Mouse (Mus musculus) hindbrain, embryonic 11.5 days (tissue): ENCODE measurements around the gene Srebf1. TPM values are rescaled to one million over a fixed set of nuclear protein-coding genes. Genes with fewer than 3 reads are reported as not detected.

Experiments used
- ATAC-seq: fragments of 200-750 bp; cut with Nextera tagmentation; 2 replicates; pipeline ENCODE4 v1.8.0; 2017; ENCODE audit warnings: mild to moderate bottlenecking, moderate TSS enrichment, moderate library complexity; ENCODE audit not compliant: low FRiP score
- DNase-seq: peaks from one replicate; pipeline ENCODE4 v3.0.0-alpha.2; 2015; ENCODE audit warnings: low spot score
- H3K27ac ChIP-seq: fragments of 300-500 bp; sonication (generic); 2 replicates; pipeline ENCODE4 v1.5.1; 2014; ENCODE audit warnings: mild to moderate bottlenecking, low read depth, low read length
- H3K27me3 ChIP-seq: fragments of 300-500 bp; sonication (generic); 2 replicates; pipeline ENCODE4 v1.6.1; 2014; ENCODE audit warnings: mild to moderate bottlenecking, low read length, moderate library complexity, mixed read lengths; ENCODE audit not compliant: control insufficient read depth, insufficient read depth
- H3K36me3 ChIP-seq: fragments of 300-500 bp; sonication (generic); 2 replicates; pipeline ENCODE4 v1.6.1; 2014; ENCODE audit warnings: mild to moderate bottlenecking, low read length, moderate library complexity, mixed read lengths; ENCODE audit not compliant: control insufficient read depth, insufficient read depth
- H3K4me1 ChIP-seq: fragments of 300-500 bp; sonication (generic); replicated peaks from 2 replicates; pipeline ENCODE4 v1.6.1; 2014; ENCODE audit warnings: low read length, mixed read lengths; ENCODE audit not compliant: control insufficient read depth, insufficient read depth
- H3K4me2 ChIP-seq: fragments of 300-500 bp; sonication (generic); replicated peaks from 2 replicates; pipeline ENCODE4 v1.6.1; 2014; ENCODE audit warnings: mild to moderate bottlenecking, low read depth, low read length
- H3K4me3 ChIP-seq: fragments of 300-500 bp; sonication (generic); 2 replicates; pipeline ENCODE4 v1.5.1; 2014; ENCODE audit warnings: low read depth, low read length
- H3K9ac ChIP-seq: fragments of 300-500 bp; sonication (generic); 2 replicates; pipeline ENCODE4 v1.6.1; 2014; ENCODE audit warnings: low read depth, low read length
- H3K9me3 ChIP-seq: fragments of 300-500 bp; sonication (generic); 2 replicates; pipeline ENCODE4 v1.6.1; 2016; ENCODE audit warnings: low read length; ENCODE audit not compliant: control insufficient read depth
- WGBS: fragments of 180-500 bp; shearing (Covaris S2); extraction: QIAGEN DNeasy Blood & Tissue Kit; methylation state at CpG from one replicate; pipeline ENCODE4 v1.1.7; 2014; 5-methylcytosine and 5-hydroxymethylcytosine counted together
- polyA plus RNA-seq: library from polyadenylated mRNA; unstranded; fragments of >200 nt; fragmentation: Nextera tagmentation; extraction: Ambion mirVana; gene quantifications from 2 replicates; pipeline ENCODE4 v1.2.1, GENCODE M21; 2014

Gene Srebf1
- polyA plus RNA-seq, 1 experiment from 2014 or later, result 40.4 TPM

- Histone ChIP-seq H3K9ac (peak overlapping the region; percentile 63), H3K4me3 (peak overlapping the region; percentile 49), H3K4me1 (peaks cover 27% of the 10 kb centered on the region), H3K4me2 (peak overlapping the region; percentile 78), H3K27me3 (no peaks in the 10 kb centered on the region), H3K9me3 (no peaks in the 10 kb centered on the region), H3K36me3 (peaks cover 2% of the 10 kb centered on the region; the same call in 1 of the 2 replicates), H3K27ac (peak overlapping the region; percentile 71; the same call in 1 of the 2 replicates)
- no peak for ATAC-seq
- 68% methylated on average over 4 of the region's 4 CpGs for WGBS
- no peak for DNase-seq
Observed at GRCm38 (mm10) chr11:60208712-60209111, 13.7 kb downstream of the Srebf1 start.

DNA sequence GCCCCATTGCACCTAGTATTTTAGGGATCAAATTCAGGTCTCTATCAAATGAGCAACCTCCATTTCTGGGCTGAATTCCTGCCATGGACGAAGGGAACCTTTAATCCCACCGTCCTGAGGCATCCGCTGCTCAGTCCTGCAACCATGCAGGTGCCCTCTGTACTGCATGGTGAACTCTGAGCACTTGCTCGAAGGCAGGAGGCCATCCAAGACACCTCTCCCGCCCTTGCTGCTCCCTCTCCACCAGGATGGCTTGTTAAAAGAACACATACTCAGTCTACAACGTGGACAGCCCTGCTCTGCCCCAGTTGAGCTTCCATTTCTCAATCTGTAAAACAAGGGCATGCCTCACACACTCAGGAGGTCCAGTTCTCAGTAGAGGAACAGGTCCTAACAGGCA is 14.2 kb downstream of the Srebf1 start:
- Histone ChIP-seq H3K9ac (peak overlapping the region; percentile 63), H3K27me3 (no peaks in the 10 kb centered on the region), H3K4me3 (peak overlapping the region; percentile 49), H3K27ac (peak overlapping the region; percentile 71; the same call in 1 of the 2 replicates), H3K36me3 (peaks cover 2% of the 10 kb centered on the region; the same call in 1 of the 2 replicates), H3K9me3 (no peaks in the 10 kb centered on the region), H3K4me1 (peaks cover 27% of the 10 kb centered on the region), H3K4me2 (peak overlapping the region; percentile 78)
- WGBS, result 76% methylated on average over 6 of the region's 6 CpGs
- DNase-seq, result no peak
- ATAC-seq, result no peak

GRCm38 (mm10) chr11:60206207-60206606 is 16.2 kb downstream of the Srebf1 start:
- H3K4me2 ChIP-seq, result no peak overlapping the region
- H3K9ac ChIP-seq, result no peak overlapping the region
- 78% methylated on average over 5 of the region's 5 CpGs for WGBS
- DNase-seq, result no peak
- ATAC-seq, result no peak
- H3K27me3 ChIP-seq, result no peaks in the 10 kb centered on the region
- H3K36me3 ChIP-seq, result peaks cover 7% of the 10 kb centered on the region; the same call in 1 of the 2 replicates
- H3K27ac ChIP-seq, result no peak overlapping the region
- H3K4me1 ChIP-seq, result peaks cover 27% of the 10 kb centered on the region
- no peaks in the 10 kb centered on the region for H3K9me3 ChIP-seq
- no peak overlapping the region for H3K4me3 ChIP-seq

GRCm38 (mm10) chr11:60205026-60205425 is 17.4 kb downstream of the Srebf1 start:
- peaks cover 11% of the 10 kb centered on the region; the same call in 1 of the 2 replicates for H3K36me3 ChIP-seq
- H3K4me2 ChIP-seq, result no peak overlapping the region
- H3K27ac ChIP-seq, result no peak overlapping the region
- H3K4me1 ChIP-seq, result peaks cover 20% of the 10 kb centered on the region
- WGBS, result 87% methylated on average over 11 of the region's 12 CpGs
- no peaks in the 10 kb centered on the region for H3K27me3 ChIP-seq
- no peaks in the 10 kb centered on the region for H3K9me3 ChIP-seq
- no peak overlapping the region for H3K9ac ChIP-seq
- no peak overlapping the region for H3K4me3 ChIP-seq
- DNase-seq (no peak), ATAC-seq (no peak)

- 0 out of 2 replicates have a peak, but pooled peaks cover 2% of the 10 kb centered on the region for H3K4me1 ChIP-seq
- peak overlapping the region; percentile 19; the same call in 1 of the 2 replicates for H3K9ac ChIP-seq
- WGBS, result 92% methylated on average over 26 of the region's 26 CpGs
- no peak for ATAC-seq
- no peak for DNase-seq
- H3K27me3 ChIP-seq, result no peaks in the 10 kb centered on the region
- H3K27ac ChIP-seq, result peak overlapping the region; percentile 36; the same call in 1 of the 2 replicates
- H3K4me3 ChIP-seq, result no peak overlapping the region
- H3K36me3 ChIP-seq, result peaks cover 13% of the 10 kb centered on the region; the same call in 1 of the 2 replicates
- no peak overlapping the region for H3K4me2 ChIP-seq
- no peaks in the 10 kb centered on the region for H3K9me3 ChIP-seq
Observed at GRCm38 (mm10) chr11:60202710-60203638, 19.4 kb downstream of the Srebf1 start.

GRCm38 (mm10) chr11:60200384-60200783 is 22.0 kb downstream of the Srebf1 start:
- Histone ChIP-seq H3K36me3 (peaks cover 13% of the 10 kb centered on the region; the same call in 1 of the 2 replicates), H3K27me3 (no peaks in the 10 kb centered on the region), H3K27ac (peak overlapping the region; percentile 83; the same call in 1 of the 2 replicates), H3K4me2 (no peak overlapping the region), H3K4me3 (no peak overlapping the region), H3K9ac (peak overlapping the region; percentile 45; the same call in 1 of the 2 replicates), H3K4me1 (0 out of 2 replicates have a peak, but pooled peaks cover 2% of the 10 kb centered on the region), H3K9me3 (no peaks in the 10 kb centered on the region)
- DNase-seq, result no peak
- whole genome bisulfite sequencing, result 92% methylated on average over 11 of the region's 11 CpGs
- ATAC-seq, result no peak

DNA sequence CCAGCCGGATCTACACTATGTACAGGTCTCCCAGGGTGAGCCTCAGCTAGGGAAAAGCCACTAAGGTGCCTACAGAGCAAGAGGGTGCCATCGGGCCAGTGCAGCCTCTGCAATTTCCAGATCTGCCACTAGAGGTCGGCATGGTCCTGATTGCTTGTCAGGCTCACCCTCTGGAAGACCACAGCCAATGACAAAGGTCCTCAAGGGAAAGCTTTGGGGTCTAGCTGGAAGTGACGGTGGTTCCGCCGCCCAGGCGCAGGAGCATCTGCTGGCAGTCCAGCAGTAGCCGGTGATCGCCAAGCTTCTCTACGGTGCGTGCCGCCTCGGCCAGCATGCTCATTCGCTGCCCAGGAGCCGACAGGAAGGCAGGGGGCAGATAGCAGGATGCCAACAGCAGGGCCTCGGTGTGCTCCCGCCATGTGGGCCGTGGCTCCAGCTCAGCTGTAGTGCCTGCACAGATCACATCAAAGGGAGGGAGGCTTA is 22.6 kb downstream of the Srebf1 start:
- Histone ChIP-seq H3K9me3 (no peaks in the 10 kb centered on the region), H3K9ac (peak overlapping the region; percentile 45; the same call in 1 of the 2 replicates), H3K4me3 (no peak overlapping the region), H3K36me3 (peaks cover 16% of the 10 kb centered on the region), H3K27ac (peak overlapping the region; percentile 83), H3K4me1 (0 out of 2 replicates have a peak, but pooled peaks cover 2% of the 10 kb centered on the region), H3K27me3 (no peaks in the 10 kb centered on the region), H3K4me2 (no peak overlapping the region)
- WGBS, result 20% methylated on average over 18 of the region's 18 CpGs
- ATAC-seq, result peak; percentile 87
- peak; percentile 96 for DNase-seq

GRCm38 (mm10) chr11:60198651-60199050 is 23.7 kb downstream of the Srebf1 start:
- Histone ChIP-seq H3K27ac (no peak overlapping the region), H3K9me3 (no peaks in the 10 kb centered on the region), H3K4me1 (0 out of 2 replicates have a peak, but pooled peaks cover 2% of the 10 kb centered on the region), H3K4me3 (no peak overlapping the region), H3K27me3 (no peaks in the 10 kb centered on the region), H3K4me2 (no peak overlapping the region), H3K9ac (no peak overlapping the region), H3K36me3 (peaks cover 23% of the 10 kb centered on the region)
- no peak for DNase-seq
- 94% methylated on average over 12 of the region's 12 CpGs for WGBS
- no peak for ATAC-seq
